30 mouse cellular contexts compared by ENCODE assay signal in the genomic region with DNA sequence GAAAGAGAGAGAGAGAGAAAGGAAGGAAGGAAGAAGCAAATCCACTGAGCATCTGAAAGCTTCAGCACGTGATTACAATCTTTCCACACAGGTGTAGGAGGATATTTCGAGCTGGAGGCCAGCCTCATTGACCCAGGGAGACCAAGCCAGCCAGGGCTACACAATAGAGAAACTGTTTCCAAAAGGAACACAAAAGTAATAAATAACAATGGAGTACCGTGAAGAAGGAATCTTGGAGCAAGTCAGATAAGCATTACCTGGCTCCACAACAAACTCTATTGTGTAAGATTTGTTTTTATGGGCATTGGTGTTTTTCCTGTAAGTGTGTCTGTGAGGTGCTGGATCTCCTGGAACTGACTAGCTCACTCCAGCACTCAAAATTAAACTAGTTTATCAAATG.
"Had no signal": no experiment of that assay in that cellular context is flagged by ENCODE, and none has a peak within 500 bp of the region (broad histone marks: within the 10 kb centered on the region; RNA-seq: fewer than 3 reads in every experiment).

No protein-coding gene starts in this region.

- H3K4me3 ChIP-seq: left cerebral cortex, adult 2 months; limb, embryonic 10.5 days; limb, embryonic 12.5 days; limb, embryonic 13.5 days; limb, embryonic 15.5 days; liver, embryonic 12.5 days; liver, embryonic 13.5 days; liver, embryonic 15.5 days; lung, embryonic 15.5 days; megakaryocyte, embryonic 14.5 days; midbrain, embryonic 10.5 days; midbrain, embryonic 12.5 days; midbrain, embryonic 13.5 days; midbrain, embryonic 15.5 days; myocyte had no signal

- DNase-seq: left cerebral cortex, postnatal 4 days; liver; liver, embryonic 13.5 days; liver, postnatal 0 days; lung, adult 18-20 months; lung, adult 2 months; lung, postnatal 10 days; lung, postnatal 14 days; lung, postnatal 4 days; midbrain, embryonic 14.5 days had no signal

- H3K9me3 ChIP-seq: limb, embryonic 10.5 days; limb, embryonic 12.5 days; limb, embryonic 13.5 days; limb, embryonic 15.5 days; liver, embryonic 12.5 days; liver, embryonic 13.5 days; liver, embryonic 15.5 days; lung, embryonic 15.5 days; midbrain, embryonic 10.5 days; midbrain, embryonic 12.5 days; midbrain, embryonic 13.5 days; midbrain, embryonic 15.5 days had no signal

- H3K36me3 ChIP-seq: limb, embryonic 10.5 days; limb, embryonic 12.5 days; limb, embryonic 13.5 days; limb, embryonic 15.5 days; liver, embryonic 12.5 days; liver, embryonic 13.5 days; liver, embryonic 15.5 days; lung, embryonic 15.5 days; midbrain, embryonic 10.5 days; midbrain, embryonic 12.5 days; midbrain, embryonic 13.5 days; midbrain, embryonic 15.5 days had no signal

- ATAC-seq: liver, embryonic 12.5 days; liver, postnatal 0 days; lung, postnatal 0 days; midbrain, embryonic 13.5 days; midbrain, embryonic 15.5 days; midbrain, embryonic 16.5 days had no signal

- H3K4me1 ChIP-seq: limb, embryonic 13.5 days; limb, embryonic 15.5 days; liver, embryonic 12.5 days; liver, embryonic 13.5 days; liver, embryonic 15.5 days; midbrain, embryonic 12.5 days had no signal

- H3K27ac ChIP-seq: left cerebral cortex, adult 2 months; limb, embryonic 10.5 days; limb, embryonic 12.5 days; limb, embryonic 13.5 days; limb, embryonic 15.5 days; liver, embryonic 12.5 days; liver, embryonic 13.5 days; liver, embryonic 14.5 days; liver, embryonic 15.5 days; lung, embryonic 15.5 days; macrophage; midbrain, embryonic 10.5 days; midbrain, embryonic 12.5 days; midbrain, embryonic 13.5 days; midbrain, embryonic 15.5 days had no signal

- H3K9ac ChIP-seq: limb, embryonic 12.5 days; limb, embryonic 13.5 days; limb, embryonic 15.5 days; liver, embryonic 12.5 days; liver, embryonic 13.5 days; liver, embryonic 14.5 days; liver, embryonic 15.5 days; liver, postnatal 0 days; lung, embryonic 15.5 days; midbrain, embryonic 12.5 days; midbrain, embryonic 13.5 days; midbrain, embryonic 15.5 days had no signal

- H3K4me2 ChIP-seq: limb, embryonic 12.5 days; limb, embryonic 13.5 days; limb, embryonic 15.5 days; liver, embryonic 11.5 days; liver, embryonic 12.5 days; liver, embryonic 13.5 days; liver, embryonic 15.5 days; lung, embryonic 15.5 days; midbrain, embryonic 11.5 days; midbrain, embryonic 12.5 days; midbrain, embryonic 13.5 days; midbrain, embryonic 15.5 days had no signal

- H3K27me3 ChIP-seq: limb, embryonic 12.5 days; limb, embryonic 13.5 days; limb, embryonic 15.5 days; liver, embryonic 12.5 days; liver, embryonic 13.5 days; liver, embryonic 15.5 days; lung, embryonic 15.5 days; megakaryocyte, embryonic 14.5 days; midbrain, embryonic 12.5 days; midbrain, embryonic 13.5 days; midbrain, embryonic 15.5 days had no signal
